Mouse (Mus musculus): ENCODE measurements around the gene Gpr180.
"Not testable (repeated sequence)": the region's sequence is repeated elsewhere in the genome, so short reads cannot be mapped to it uniquely, and the experiment has no call there.

Gpr180 gene

GRCm38 (mm10) chr14:118136744-118137452 is at the start of gene Gpr180:
Gene Gpr180 (plus strand): TSS chr14:118137158.
- peak; percentile 97 for DNase-seq (ENCODE audit: low spot score)

- no peak for DNase-seq (ENCODE audit: low spot score)
These were observed 48.3 kb upstream of the Gpr180 start for GRCm38 (mm10) chr14:118088437-118089207.

DNA sequence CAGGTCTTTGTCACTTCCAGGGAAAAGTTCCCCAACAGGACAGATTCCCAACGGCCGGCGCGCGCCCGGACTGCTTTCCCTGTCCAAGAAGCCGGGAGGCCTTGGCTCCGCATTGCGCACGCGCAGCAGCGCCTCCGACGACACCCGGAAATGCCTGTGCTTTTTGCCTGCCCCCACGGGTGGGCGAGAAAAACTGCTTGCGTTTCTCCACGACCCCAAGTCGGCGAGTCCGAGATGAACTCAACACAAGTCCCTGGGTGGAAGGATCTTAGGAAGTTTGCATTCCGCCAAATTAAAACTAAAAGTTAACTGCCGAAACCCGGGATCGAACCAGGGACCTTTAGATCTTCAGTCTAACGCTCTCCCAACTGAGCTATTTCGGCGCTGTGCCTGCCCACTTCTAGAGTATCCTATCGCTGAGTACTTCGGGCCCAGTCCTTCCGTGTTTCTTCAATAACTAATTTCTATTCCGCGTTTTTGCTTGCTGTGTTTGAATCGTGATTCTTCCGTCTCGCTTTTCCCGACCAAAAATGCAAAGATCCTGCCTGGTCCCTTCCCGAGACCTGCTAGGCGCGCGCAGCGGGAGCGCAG is 47.6 kb upstream of the Gpr180 start:
- peak; percentile 89 for DNase-seq (ENCODE audit: low spot score)

GRCm38 (mm10) chr14:118089806-118090392 is 47.1 kb upstream of the Gpr180 start:
- DNase-seq (ENCODE audit: low spot score) = no peak

GRCm38 (mm10) chr14:118098265-118098664 is 38.7 kb upstream of the Gpr180 start:
- no peak for DNase-seq (ENCODE audit: low spot score)

DNA sequence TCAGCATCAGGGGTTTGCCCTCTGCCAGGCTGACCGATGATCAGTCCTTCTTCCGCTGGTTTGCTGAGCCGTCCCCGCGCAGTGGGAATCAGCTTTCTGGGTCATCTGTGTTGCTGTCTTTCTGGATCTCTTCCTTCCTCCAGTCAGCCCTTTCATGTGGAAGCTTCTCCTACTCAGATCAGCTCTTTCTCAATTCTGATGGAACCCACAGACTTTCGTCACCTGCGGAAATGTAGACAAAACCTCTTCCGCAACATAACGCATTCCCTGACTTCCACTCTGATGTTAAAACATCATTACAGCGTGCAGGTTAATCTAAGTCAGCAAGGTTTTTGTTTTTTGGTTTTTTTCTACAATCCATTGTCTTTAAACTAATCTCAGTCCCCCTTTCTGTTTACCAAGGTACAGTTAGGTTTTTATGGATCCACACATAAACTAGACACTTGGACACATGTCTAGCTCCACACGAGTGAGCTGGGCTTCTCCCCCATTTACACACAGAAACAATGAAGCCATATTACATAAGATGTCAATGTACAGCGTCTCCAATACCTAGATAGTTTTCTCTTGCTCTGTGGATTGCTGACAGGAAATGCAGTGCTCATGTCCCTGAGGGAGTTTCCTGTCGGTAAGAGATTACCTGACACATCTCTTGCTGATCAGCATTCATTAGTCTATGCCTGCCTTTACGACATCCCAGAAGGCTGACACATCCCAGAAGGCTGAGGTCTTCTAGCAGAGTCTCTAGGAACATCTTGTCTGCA is 35.5 kb upstream of the Gpr180 start:
- no peak for DNase-seq (ENCODE audit: low spot score)

GRCm38 (mm10) chr14:118107479-118107878 is 29.5 kb upstream of the Gpr180 start:
- not testable (repeated sequence) for DNase-seq (ENCODE audit: low spot score)

DNA sequence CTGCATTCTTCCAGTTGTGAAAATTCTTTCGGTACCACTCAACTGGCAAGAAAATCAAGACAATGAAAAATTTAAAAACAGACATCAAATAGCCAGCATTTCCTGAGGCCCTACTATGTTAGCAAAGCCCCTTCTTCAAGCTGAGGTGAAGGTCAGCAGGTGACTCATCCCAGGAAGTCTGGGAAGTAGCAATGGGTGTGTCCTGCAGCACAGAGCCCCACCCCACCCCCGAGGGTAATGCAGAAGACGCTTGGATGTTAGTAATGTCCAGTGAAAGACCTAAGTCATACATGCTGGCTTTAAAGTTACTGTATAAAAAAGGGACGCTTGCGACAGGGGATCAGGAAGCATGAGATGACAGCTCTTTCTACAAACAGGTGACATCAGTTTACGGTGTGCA is 23.8 kb upstream of the Gpr180 start:
- no peak for DNase-seq (ENCODE audit: low spot score)

DNA sequence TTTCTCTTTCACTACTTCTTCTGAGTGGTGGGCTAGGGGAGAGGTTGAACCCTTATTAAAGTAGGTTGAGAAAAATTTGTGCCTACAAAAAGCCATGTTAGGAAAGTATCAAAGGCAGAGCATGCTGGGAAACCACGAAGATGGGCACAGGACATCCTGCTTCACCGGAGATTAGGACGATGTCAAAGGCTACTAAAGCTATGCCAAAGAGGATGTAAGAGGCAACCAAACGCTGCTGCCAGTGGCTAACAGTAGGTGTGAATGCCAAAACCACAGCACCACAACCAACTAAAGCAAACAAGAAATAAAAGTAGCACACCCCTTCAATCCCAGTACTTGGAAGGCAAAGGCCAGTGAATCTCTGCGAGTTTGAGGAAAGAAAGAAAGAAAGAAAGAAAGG is 12.8 kb upstream of the Gpr180 start:
- no peak for DNase-seq (ENCODE audit: low spot score)

DNA sequence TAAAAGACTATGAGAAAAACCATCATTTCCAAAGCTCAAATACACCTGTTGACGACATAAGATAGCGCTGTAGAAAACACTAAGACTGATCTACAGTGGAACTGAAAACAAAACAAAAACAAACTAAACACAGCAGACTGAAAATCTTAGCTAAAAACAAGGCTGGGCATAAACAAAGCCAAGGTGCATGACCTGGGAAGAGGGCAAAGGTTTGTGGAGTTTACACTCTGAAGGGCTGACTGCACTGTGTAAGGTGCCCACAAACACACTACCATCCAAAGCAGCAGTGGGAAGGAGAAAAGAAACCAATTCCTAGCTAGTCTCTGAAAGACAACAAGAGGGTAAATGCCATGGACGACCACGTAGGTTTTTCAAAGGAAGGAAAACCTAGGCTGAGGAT is 12.2 kb upstream of the Gpr180 start:
- DNase-seq (ENCODE audit: low spot score) = no peak

GRCm38 (mm10) chr14:118126301-118126700 is 10.7 kb upstream of the Gpr180 start:
- no peak for DNase-seq (ENCODE audit: low spot score)

GRCm38 (mm10) chr14:118131472-118131871 is 5.5 kb upstream of the Gpr180 start:
- DNase-seq (ENCODE audit: low spot score) = no peak

- peak; percentile 9 for DNase-seq (ENCODE audit: low spot score)
These were observed 4.9 kb upstream of the Gpr180 start for GRCm38 (mm10) chr14:118131931-118132641.

- peak; percentile 95 for DNase-seq (ENCODE audit: low spot score)
These were observed 4.3 kb upstream of the Gpr180 start, which contains the start of gene Tgds for GRCm38 (mm10) chr14:118132642-118132977. Gene Tgds (minus strand): TSS chr14:118132755.

DNA sequence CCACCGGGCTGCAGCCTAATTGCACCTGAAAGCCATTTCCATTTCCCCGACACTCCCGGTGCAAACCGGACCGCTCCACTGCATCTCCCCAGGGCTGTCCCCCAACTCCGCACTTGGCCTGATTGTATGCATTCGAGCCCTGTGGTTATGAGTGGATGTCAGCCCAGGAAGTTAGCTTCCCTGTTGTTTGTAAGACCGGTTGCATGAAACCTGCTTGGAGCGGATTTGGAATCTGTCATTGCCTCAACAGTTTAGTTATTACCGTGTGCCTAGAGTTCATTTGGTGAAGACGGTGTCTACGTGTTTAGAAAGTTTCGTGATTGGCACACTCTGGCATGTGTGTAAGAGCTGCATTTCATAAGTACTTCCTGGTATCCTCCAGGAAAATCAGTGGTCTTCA is 529 bp downstream of the Gpr180 start:
- DNase-seq (ENCODE audit: low spot score) = no peak

- no peak for DNase-seq (ENCODE audit: low spot score)
These were observed 5.3 kb downstream of the Gpr180 start for GRCm38 (mm10) chr14:118142283-118142682.

- DNase-seq (ENCODE audit: low spot score) = no peak
These were observed 11.1 kb downstream of the Gpr180 start for GRCm38 (mm10) chr14:118148046-118148445.

GRCm38 (mm10) chr14:118148554-118148953 is 11.6 kb downstream of the Gpr180 start:
- peak; percentile 71 for DNase-seq (ENCODE audit: low spot score)

- no peak for DNase-seq (ENCODE audit: low spot score)
These were observed 13.9 kb downstream of the Gpr180 start for GRCm38 (mm10) chr14:118150656-118151551.

DNA sequence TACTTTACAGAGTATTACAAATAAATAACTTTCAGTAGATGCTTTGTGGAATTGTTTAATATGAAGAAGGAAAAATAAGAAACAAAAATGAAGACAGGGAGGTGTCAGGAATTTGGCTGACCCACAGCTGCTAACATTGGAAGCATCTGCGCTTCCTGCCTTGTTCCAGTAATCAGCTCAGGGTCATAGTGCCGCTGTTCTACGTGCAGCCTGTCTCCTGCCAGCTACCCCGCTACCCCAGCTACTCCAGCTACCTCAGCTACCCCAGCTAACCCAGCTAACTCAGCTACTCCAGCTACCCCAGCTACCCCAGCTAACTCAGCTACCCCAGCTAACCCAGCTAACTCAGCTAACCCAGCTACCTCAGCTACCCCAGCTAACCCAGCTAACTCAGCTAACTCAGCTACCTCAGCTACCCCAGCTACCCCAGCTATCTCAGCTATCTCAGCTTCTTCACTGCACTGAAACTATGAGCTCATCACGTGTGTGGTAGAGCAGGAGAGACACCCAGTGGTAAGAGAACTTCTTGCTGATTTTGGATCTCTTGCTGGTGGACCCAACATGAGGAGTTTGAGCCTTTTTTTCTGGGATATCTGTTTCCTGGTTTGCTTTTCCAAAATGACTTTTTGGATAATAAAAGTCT is 14.8 kb downstream of the Gpr180 start:
- no peak for DNase-seq (ENCODE audit: low spot score)
